Mouse (Mus musculus) urinary bladder, adult 2 months (tissue): ENCODE results near the gene T. TPM values are rescaled to one million over a fixed set of nuclear protein-coding genes. Genes with fewer than 3 reads are reported as not detected.
"Not testable (repeated sequence)": the region's sequence is repeated elsewhere in the genome, so short reads cannot be mapped to it uniquely, and the experiment has no call there.

ENCODE experiments used
- DNase-seq: peaks from one replicate; pipeline ENCODE4 v3.0.0; 2022; ENCODE audit warnings: low spot score
- polyA plus RNA-seq: library from polyadenylated mRNA; depleted of rRNA; stranded (reverse); fragments of >200 nt; gene quantifications from 2 replicates; pipeline ENCODE4 v1.2.3, GENCODE M21; 2012; rRNA removed

T gene
- not detected in 2 replicates for polyA plus RNA-seq

DNA sequence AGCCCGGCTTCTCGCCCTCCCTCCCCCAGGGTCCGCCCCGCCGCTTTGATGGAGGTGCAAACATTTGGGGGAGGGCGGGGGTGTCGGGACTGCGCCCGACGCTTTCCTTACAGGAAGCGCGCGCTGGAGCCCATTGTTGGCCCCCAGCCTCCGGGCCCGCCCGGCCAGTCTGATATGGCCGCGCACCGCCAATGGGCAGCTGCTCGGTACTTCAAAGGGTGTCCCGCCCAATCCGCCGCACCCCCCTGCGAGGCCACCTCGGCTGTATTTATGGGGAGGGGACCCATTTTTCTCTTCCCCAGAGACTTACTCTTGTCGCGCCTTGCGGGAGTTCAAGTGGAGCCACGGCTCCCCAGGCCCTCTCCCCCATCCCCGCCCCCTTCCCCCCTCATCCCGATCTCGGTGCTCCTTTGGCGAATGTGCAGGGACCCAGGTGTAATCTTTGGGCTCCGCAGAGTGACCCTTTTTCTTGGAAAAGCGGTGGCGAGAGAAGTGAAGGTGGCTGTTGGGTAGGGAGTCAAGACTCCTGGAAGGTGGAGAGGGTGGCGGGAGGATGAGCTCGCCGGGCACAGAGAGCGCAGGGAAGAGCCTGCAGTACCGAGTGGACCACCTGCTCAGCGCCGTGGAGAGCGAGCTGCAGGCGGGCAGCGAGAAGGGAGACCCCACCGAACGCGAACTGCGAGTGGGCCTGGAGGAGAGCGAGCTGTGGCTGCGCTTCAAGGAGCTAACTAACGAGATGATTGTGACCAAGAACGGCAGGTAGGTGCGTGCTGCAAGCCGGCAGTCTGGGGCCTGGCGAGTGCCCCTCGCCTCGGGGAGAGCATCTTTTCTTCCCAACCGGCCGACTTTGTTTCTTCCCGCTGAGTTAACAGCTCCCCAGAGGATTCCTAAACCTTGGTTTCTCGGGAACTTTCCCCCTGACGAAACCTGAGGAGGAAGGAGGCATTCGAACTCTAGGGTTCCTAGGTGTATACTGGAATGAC lies at the start of gene T:
TSS of gene T (plus strand) at position 446 of the 983 bp plus-strand sequence.
- no peak for DNase-seq

DNA sequence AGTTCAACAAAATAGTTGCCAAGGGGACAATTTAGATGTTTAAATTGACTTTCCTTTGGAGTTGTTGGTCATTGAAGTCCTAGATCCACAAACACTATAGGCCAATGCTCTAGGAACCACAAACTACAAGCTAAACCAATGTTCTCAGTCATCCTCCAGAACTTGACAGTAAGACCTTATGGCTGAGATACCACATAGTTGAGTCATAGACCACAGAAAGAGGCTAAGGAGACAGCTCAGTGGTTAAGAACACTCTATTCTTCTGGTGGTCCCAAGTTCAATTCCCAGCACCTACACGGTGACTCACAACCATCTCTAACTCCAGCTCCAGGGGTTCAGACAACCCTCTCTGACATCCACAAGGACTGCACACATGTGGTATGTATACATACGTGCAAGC lies 48.8 kb upstream of the T start:
- DNase-seq = no peak

DNA sequence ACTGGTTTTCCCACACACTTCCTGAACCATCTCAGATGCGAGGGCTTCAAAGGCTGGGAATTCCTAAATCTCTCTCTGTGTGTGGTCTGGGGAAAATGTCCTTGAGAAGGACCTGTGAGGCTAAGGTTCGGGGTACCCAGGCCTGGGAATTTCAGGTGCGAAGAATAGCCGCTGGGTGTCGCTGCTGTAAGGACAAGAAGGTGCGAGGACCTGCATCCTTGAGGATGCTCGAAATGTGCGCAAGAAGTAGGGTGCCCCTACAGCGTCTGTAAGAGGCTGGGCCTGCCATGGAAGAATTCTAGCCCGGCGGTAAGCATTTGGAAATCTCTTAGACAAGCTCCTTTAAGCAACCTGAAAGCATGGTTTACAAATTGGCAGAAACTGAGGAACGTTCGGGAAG lies 45.8 kb upstream of the T start:
- DNase-seq = no peak

DNA sequence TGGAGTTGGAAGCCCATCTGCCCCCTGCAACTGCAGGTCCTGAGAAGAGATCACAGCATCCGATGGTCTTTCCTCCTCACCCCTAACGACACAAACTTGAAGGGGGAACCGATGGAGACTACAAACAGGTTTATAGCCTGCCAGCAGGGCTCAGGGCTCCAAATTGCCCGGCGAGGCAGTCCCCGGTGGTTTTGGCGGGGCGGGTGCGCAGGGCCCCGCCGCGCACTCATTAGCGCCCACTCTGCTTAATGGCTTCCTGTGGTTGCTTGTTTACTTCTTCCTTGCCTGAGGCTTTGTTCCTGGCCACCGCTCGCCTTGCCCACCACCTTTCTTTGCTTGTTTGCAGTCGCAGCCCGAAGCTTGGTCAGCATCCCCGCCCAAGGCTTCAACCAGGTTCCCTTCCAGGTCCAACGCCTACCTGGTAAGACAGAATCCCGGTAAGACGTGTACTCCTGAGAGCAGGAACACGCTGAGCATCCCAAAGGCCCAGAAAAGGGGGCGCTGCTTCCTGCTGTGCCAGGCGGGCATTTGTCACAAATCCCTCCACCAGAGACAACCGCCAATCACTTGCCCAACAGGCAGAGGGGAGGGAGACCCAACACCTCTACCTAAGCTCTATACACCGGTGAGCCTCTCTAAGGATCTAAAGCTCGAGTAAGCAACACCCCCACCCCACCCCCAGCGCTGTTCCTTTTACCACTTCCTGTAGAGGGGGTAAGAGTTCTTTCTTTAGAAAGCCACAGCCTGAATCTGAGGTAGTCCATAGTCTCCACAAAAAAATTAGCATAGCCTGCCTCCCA lies 45.0 kb upstream of the T start:
- no peak for DNase-seq

DNA sequence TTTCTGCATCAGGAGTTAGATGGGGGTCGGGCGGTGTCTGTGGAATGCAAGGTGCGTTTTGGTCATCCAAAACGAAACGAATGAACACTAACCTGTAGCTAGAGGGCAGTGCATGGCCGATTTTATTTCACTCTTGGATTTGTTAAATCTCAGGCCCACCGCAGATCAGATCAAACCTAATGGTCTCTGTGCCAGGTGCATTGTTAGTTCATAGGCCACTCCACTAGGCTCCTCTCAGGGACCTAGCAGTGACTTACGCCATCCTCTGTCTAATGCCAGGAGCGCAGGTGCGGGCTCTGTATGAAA lies 44.5 kb upstream of the T start:
- DNase-seq = no peak

DNA sequence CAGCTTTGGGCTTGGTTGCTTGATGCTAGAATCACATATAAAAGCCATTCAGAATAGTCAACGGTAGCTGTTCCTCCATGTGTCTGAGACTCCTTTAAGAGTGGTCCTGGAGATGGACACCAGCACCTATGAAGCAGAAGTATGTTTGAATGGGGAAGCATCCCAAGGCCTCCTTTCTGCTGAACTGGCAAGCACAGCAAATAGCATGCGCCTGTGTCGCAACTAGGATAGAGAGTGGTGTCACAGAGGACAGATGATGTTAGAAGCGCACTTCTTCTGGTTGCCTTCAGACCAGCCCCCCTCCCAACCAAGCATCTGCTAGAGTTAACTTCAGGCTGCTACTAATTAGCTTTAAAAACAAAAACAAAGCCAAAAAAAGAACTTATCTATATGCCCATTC lies 43.7 kb upstream of the T start:
- DNase-seq = no peak

DNA sequence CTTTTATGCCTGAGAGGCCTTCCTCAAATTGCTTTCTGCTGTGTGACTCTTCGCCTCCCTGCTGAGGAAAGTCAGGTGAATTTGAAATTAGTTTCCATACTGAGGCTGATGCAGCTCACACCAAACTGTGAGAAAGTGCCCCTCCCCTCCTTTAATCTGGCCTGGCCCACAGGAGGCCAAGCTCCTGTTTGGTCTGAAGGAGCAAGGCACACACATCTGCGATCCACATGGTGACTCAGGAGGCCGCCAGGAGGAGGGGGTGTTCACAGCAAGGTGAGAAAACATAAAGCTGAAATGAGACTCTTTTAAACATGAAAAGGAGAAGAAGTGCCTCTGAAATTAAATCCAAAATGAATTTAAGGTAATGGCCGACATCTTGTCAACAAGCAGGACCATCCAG lies 37.9 kb upstream of the T start:
- DNase-seq = no peak

DNA sequence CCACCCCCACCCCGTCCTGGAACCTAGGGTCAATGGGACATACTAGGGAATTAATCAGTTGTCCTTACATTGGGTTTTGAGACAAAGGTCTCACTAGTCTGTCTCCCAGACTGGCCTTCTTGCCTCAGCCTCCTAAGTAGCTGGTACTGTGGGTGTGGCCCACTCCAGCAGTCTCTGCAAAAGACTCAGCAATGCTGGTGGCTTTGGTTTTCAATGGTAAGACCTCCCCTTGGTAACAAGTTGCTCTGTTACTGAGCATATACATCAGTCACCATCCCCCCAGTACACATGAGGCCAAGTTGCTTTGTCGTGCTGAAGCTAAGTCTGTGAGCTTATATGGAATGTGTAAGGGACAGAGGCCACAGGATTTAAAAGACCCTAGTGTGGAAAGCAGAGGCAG lies 36.3 kb upstream of the T start:
- no peak for DNase-seq

DNA sequence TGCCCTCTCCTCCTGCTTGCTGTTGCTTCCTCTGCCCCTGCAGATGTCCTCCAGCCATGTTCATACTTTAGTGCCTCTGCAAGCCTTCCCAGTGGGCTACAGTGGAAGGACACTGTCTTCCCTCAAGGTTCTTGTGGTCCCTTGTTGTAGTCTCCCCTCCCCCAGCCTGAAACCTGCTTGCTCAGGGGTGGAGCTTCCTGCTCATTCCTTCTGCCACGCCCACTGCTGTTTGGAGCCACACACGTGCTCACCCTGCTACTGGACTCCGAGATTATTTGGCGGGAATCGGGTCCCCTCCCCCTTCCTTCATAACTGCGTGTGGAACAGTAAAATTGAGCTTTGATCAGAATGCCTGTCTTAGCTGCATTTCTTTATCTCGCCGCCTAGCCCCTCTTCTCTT lies 30.3 kb upstream of the T start:
- not testable (repeated sequence) for DNase-seq

DNA sequence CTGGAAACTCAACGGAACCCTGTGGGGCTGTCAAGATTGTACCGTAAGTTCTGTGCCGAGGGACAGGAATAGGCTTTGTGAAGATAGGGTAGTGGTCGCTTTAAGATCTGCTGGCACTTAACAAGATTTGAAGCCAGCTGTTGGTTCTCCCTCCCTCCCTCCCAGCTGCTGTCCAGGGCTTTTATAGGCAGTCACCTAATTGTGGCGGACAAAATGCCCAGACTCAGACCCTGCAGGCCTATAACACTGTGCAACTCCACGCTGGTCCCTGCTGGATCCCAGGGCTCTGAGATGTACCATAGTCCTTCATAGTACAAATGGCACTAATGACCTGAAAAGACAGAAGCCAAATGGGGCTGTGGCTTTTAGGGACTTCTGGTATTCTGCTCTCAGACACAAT lies 27.9 kb upstream of the T start:
- DNase-seq = no peak

DNA sequence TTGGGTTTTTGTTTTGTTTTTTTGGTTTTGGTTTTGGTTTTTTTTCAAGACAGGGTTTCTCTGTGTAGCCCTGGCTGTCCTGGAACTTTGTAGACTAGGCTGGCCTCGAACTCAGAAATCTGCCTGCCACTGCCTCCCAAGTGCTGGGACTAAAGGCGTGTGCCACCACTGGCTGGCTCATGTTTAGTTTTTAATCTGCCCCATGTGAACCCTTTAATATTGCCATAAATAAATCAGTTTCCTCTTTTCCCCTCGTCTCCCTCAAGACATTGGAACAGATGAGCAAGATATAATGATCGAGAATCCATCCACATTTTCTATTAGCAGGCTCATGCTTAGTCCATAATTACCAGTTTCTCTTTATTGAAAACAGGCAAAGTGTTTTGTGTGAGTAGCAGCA lies 26.2 kb upstream of the T start:
- DNase-seq = not testable (repeated sequence)

DNA sequence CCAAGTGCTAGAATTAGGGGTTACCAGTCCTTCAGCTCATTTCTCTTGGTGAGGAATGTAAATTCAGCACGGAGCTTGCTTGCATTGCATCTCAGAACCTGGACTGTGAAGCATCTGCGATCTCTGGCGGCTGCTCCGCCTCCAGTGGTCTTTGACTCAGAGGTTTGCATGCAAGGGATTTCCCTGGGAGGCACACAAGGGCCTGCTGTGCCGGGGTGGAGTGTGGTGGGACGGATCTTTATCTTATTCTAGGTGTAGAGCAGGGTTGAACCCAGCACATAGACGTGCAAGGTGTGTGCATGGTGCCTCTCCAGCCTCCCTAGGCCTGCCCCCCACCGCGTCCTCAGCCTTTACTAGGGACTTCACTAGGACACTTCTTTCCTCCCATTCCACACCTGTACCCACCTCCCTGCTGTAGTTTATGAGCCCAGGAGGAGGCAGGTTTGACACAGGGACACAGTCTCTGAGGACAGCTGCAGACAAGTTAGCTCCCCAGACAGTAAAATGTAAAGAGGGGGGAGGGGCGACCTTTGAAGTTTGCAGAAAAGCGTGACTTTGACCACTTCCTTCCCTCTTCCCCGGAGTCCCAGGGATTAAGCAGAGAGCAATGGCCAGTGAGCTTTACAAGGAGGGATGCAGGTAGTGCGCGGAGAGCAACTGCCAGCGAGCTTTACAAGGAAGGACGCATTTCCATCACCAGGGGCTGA lies 25.5 kb upstream of the T start:
- no peak for DNase-seq

DNA sequence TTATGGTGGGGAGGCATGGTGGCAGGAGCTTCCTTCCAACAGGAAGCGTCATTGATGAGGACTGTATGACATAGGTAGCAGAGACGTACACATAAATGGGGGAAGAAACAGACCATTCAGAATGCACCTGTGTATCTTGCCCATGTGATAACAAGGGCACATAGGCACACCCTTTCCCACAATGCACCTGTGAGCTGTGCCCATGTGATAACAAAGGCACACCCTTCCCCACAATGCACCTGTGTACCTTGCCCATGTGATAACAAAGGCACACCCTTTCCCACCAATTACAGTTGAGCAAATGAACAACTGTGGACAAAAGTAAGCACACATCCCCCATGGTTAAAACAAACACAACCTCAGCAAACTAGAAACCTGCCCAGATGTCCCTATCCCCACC lies 23.9 kb upstream of the T start:
- DNase-seq = no peak

DNA sequence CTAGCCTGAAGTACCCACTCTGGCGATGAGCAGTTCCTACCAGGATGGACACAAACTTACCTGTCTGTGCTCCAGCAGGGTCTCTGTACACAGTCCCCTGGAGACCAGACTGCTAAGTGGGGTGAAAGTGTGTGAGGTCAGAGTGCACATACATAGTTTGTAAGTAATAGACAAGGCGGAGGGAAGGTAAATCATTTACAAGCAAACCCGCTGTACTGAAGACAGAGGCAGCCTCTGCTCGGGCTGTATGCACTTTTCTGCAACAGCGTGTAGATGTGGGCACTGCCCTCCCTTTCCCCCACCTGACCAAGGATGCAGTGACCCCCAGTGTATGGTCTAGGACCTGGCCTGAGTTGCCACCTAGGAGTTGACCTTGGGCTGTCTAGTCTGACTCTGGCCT lies 20.6 kb upstream of the T start:
- no peak for DNase-seq

DNA sequence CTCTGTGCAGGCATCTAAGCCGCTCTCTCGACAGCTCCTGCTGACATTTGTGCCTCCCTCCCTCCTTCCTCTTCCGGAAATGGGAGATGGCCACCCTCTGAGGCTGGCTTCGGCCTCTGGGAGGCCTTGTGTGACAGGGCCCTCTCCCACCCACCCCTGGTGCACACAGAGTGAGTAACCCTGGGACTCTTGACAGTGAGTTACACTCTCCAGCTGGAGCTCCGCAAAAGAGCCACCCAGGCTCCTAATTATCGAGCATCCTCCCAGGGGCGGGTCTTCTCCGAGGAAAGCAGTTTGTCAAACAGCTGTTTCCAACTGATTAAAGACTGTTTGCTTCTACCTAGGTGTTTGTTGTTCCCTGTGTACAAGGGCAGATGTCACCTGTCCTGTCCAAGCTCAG lies 18.7 kb upstream of the T start:
- DNase-seq = no peak

DNA sequence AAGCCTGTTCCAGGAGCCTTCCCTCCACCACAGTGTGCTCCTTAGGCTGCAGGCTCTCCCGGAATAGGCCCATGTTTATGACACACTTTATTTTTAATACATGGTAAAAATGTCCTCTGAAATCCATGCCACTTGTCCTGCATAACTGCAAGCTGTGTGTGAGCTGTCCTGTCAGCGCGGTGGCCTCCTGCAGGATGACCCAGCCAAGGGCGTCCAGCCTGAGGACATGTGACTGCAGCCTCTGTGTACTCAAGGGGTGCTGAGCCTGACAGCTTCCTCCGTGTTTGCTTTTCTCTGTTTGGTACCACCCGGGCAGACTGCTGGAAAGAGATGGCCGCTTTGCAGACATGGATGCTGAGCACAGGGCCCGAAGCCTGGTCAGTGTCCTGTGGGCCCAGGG lies 17.4 kb upstream of the T start:
- no peak for DNase-seq

DNA sequence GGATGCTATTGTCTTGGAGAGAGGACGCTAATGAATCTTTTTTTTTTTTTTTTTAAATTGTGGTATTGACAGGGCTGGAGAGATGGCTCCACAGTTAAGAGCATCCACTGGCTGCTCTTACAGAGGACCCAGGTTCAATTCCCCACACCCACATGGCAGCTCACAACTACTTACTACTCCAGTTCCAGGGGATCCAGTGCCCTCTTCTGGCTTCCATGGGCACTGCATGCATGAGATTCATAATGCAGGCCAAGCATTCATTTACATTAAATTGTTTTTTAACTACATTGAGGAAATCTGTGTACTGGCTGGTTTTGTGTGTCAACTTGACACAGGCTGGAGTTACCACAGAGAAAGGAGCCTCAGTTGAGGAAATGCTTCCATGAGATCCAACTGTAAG lies 13.5 kb upstream of the T start:
- no peak for DNase-seq

DNA sequence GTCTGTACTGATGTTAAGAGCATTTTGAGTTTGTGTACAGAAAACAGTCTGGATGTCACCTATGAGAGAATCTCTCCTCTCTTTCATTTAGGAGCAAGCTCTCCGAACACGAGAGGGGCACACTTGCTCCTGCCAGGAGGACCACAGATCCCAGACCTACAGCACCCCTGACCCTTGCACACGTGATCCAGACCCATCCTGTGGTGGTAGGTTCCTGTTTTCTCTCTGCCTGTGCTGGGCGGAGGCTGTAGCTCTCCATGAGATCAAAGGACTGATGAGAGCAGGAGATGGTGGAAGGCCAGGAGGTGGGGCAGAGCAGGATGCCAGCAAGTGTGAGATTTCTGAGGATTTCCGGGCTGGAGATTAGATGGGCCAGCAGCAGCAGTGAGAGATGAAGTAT lies 12.7 kb upstream of the T start:
- DNase-seq = no peak

DNA sequence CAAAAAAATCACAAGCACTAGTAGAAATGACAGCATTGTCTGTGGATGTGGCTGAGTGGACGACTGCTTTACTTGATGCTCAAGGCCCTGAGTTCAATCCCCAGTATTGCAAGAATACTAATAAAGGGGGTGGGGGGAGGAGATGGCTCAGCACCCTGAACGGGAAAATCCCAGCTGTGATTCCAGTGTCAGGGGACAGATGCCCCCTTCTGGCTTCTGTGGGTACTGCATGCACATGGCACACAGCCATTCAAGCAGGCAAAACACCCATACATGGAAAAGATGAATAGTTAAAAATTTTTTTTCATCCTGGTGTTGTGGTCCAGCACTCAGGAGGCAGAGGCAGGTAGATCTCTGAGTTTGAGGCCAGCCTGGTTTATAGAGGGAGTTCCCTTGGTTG lies 10.9 kb upstream of the T start:
- DNase-seq = no peak

DNA sequence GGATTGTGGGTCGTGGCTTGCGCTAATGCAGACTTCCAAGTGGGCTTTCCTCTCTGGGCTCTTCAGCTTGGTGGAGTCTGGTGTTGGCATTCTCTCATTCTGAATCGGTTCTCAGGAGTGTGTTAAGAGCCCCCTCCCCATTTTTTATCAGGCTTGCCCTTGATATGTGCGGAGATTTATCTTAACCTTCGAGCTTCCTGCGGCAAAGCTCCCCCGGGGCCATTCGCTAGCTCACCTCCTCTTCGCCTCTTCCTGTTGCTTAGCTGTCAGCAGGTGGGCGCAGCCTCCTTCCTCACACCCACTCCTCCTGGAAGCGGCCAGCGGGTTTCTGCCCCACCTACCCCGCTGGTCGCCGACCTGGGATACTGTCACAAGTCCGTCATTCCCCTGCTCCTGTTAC lies 4.8 kb upstream of the T start:
- DNase-seq = no peak

DNA sequence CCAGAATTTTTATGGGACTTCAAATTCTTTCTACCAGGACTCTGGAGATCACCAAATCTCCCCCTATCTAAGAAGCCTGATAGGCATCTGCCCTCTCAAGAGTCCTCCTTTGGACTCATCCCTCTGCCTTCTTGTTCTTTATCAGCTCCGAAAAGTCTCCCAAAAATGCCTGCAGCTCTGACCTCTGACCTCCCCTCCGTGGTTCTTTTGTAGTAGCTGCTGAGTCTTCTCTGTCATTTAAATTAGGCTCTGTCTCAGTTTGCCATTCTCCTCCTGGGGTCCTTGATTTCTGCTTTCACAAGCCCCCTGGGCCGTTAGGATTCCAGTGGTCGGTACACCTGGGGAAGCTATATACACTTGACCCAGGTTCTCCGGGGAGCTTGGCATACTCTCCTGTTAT lies 4.3 kb upstream of the T start:
- DNase-seq = no peak

DNA sequence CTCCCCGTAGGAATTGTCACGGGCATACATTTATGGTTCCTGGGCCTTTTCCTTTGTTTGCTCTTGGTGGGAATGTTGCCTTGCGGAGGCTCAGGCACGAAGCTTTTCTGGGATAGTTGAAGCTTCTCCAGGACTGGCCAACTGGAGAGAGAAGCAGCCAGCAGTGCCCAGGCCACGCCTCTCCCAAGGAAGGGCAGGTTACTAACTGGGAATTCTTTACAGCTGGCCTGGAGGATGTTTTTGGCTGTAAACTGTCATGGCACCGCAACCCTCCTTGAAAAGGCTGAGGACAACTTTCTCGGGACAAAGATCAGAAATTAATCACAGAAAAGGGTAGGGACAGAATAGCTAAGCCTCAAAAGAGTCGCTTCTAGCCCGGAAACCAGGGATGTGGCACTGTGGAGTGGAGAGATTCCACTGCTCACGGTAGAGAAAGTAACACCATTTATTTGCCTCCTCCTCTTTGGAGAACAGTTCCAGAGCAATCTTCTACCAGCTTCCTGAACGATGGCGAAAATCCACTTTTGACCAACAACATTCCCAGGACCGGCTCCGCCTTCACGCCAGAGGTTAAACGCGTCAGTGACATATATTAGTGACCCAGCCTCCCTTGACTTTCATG lies 1.9 kb upstream of the T start:
- no peak for DNase-seq
